Mouse (Mus musculus) ovary, postnatal 10 days (tissue): ENCODE data around the gene Yipf4.

Experiments
- DNase-seq: peaks from one replicate; pipeline ENCODE4 v3.0.0; 2022; ENCODE audit warnings: low spot score

Yipf4 gene

GRCm38 (mm10) chr17:74526117-74526516 is 36.8 kb downstream of the Yipf4 start:
- DNase-seq, result no peak

GRCm38 (mm10) chr17:74526806-74527653 is 37.7 kb downstream of the Yipf4 start:
- no peak for DNase-seq

- DNase-seq, result peak; percentile 95
These were observed 38.7 kb downstream of the Yipf4 start, which contains the start of gene Birc6 for GRCm38 (mm10) chr17:74527729-74528607. Birc6 (plus strand) TSS chr17:74528295.

GRCm38 (mm10) chr17:74528648-74529532 is 39.6 kb downstream of the Yipf4 start:
- DNase-seq, result no peak

GRCm38 (mm10) chr17:74529533-74529824 is 40.2 kb downstream of the Yipf4 start:
- DNase-seq, result no peak

GRCm38 (mm10) chr17:74534971-74535370 is 45.7 kb downstream of the Yipf4 start:
- DNase-seq, result no peak

GRCm38 (mm10) chr17:74537526-74537925 is 48.2 kb downstream of the Yipf4 start:
- DNase-seq, result no peak

GRCm38 (mm10) chr17:74543615-74544014 is 54.3 kb downstream of the Yipf4 start:
- no peak for DNase-seq
